Mouse (Mus musculus) myocyte (in vitro differentiated cells): ENCODE results near the gene Wipf2.

Experiments
- POLR2A ChIP-seq: IDR thresholded peaks from one replicate; pipeline ENCODE4 v1.6.1; 2011; ENCODE audit warnings: low read depth, mild to moderate bottlenecking, control low read depth, moderate library complexity; ENCODE audit not compliant: insufficient read length
- USF1 ChIP-seq: IDR thresholded peaks from one replicate; pipeline ENCODE4 v1.6.1; 2011; ENCODE audit warnings: low read depth, mild to moderate bottlenecking, control low read depth, moderate library complexity

DNA sequence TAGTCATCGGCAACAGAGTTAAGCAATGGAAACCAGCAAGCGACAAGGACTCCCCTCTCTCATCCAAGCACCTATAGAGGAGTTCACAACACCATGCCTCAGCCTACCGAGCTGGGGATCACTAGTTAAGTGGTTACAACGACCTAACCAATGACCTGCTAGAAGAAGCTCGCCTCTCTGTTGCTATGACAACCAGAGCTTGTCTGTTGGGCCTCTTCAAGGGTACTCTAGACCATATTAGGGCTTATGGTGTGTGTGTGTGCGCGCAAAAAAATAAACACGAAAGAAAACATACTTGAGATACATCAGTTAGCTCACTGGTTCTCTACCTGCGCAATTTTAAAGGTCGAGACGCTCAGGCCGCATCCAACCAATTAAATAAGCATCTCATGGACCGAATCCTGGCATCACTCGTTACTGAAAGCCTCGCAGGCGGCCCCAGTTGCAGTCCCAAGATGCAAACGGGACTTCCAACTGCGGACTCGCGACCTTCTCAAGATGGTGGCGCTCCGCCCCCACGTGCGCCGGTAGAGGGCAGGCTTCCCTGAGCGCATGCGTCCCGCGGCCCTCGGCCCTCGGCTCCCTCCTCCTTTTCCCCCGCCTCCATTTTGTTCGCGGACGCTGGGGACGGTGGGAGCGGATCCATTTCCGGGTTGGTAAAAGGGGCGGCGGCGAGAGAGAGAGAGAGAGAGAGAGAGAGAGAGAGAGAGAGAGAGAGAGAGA is at the start of gene Wipf2:
- TF ChIP-seq POLR2A (peak; percentile 68), USF1 (peak; percentile 60)
